Mouse (Mus musculus) heart, embryonic 14.5 days (tissue): ENCODE results near the gene Dhcr24. TPM values are rescaled to one million over a fixed set of nuclear protein-coding genes. Genes with fewer than 3 reads are reported as not detected.

ENCODE experiments used
- ATAC-seq: fragments of 200-750 bp; cut with Nextera tagmentation; 2 replicates; pipeline ENCODE4 v1.8.0; 2017; ENCODE audit warnings: low read depth, moderate TSS enrichment; ENCODE audit not compliant: insufficient number of reproducible peaks, insufficient read depth, low FRiP score
- H3K27ac ChIP-seq, 2 experiments: fragments of 200-500 bp in 1 of 2; fragments of 300-500 bp in 1 of 2; sonication (generic) in 1 of 2; replicated peaks in 1 of 2; 2 replicates each; pipeline ENCODE4 v1.5.1; 2012 to 2014; ENCODE audit warnings: low read depth in 2 of 2, low read length in 2 of 2, control low read depth in 1 of 2, mild to moderate bottlenecking in 1 of 2, mixed read lengths in 1 of 2; ENCODE audit not compliant: control insufficient read depth in 1 of 2, insufficient read depth in 1 of 2
- H3K27me3 ChIP-seq: fragments of 300-500 bp; sonication (generic); 2 replicates; pipeline ENCODE4 v1.6.1; 2014; ENCODE audit warnings: mild to moderate bottlenecking, low read length, control low read depth; ENCODE audit not compliant: control insufficient read depth, insufficient read depth
- H3K36me3 ChIP-seq: fragments of 300-500 bp; sonication (generic); 2 replicates; pipeline ENCODE4 v1.6.1; 2014; ENCODE audit warnings: mild to moderate bottlenecking, control low read depth, low read length, mixed read lengths; ENCODE audit not compliant: control insufficient read depth, insufficient read depth
- H3K4me1 ChIP-seq, 2 experiments: fragments of 200-500 bp in 1 of 2; fragments of 300-500 bp in 1 of 2; sonication (generic) in 1 of 2; 2 replicates each; pipeline ENCODE4 v1.6.1; 2012 to 2014; ENCODE audit warnings: low read length in 2 of 2, control low read depth in 1 of 2, mixed read lengths in 1 of 2; ENCODE audit not compliant: control insufficient read depth in 2 of 2, insufficient read depth in 2 of 2
- H3K4me2 ChIP-seq: fragments of 300-500 bp; sonication (generic); 2 replicates; pipeline ENCODE4 v1.6.1; 2014; ENCODE audit warnings: mild to moderate bottlenecking, low read length
- H3K4me3 ChIP-seq, 2 experiments: fragments of 200-500 bp in 1 of 2; fragments of 300-500 bp in 1 of 2; sonication (generic) in 1 of 2; 2 replicates each; pipeline ENCODE4 v1.5.1; 2012 to 2014; ENCODE audit warnings: low read length in 2 of 2, mild to moderate bottlenecking in 2 of 2, control low read depth in 1 of 2, low read depth in 1 of 2, moderate library complexity in 1 of 2; ENCODE audit not compliant: control insufficient read depth in 1 of 2, insufficient read depth in 1 of 2
- H3K9ac ChIP-seq: fragments of 300-500 bp; sonication (generic); 2 replicates; pipeline ENCODE4 v1.6.1; 2014; ENCODE audit warnings: mild to moderate bottlenecking, low read length
- H3K9me3 ChIP-seq: fragments of 300-500 bp; sonication (generic); 2 replicates; pipeline ENCODE4 v1.6.1; 2016; ENCODE audit warnings: low read length, control low read depth; ENCODE audit not compliant: control insufficient read depth
- WGBS: fragments of 180-500 bp; shearing (Covaris S2); extraction: QIAGEN DNeasy Blood & Tissue Kit; methylation state at CpG from one replicate; pipeline ENCODE4 v1.1.7; 2014; 5-methylcytosine and 5-hydroxymethylcytosine counted together
- polyA plus RNA-seq: library from polyadenylated mRNA; unstranded; fragments of >200 nt; fragmentation: Nextera tagmentation; extraction: Ambion mirVana; gene quantifications from 2 replicates; pipeline ENCODE4 v1.2.1, GENCODE M21; 2014

The Dhcr24 gene
- polyA plus RNA-seq, 1 experiment from 2014 or later = 10.4 TPM

DNA sequence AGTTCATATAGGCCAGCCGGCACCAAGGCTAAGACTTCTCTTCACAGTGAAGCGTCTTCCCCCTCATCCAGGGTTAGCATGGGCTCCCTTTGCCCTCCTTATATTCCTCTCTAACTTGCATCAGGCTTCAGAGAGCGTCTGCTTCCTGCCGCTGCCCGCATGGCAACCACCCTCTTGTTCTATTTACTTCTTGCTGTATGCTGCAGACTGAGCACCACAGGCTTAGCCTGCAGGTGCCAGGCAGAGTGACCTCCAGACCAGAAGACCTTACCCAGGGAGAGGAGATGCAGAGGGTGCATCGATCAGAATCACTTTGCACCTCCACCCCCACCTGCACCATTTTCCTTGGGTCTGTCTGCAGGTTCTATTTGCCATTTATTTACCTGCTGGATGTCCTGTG, 1.2 kb downstream of the Dhcr24 start:
- Histone ChIP-seq H3K4me1 (peaks cover 8 to 25% of the 10 kb centered on the region in 2 experiments; a peak in 3 of 4 replicates), H3K9ac (peak overlapping the region; percentile 81), H3K4me2 (peak overlapping the region; percentile 96), H3K27ac (no peak overlapping the region), H3K36me3 (peaks cover 28% of the 10 kb centered on the region), H3K27me3 (no peaks in the 10 kb centered on the region), H3K4me3 (peak overlapping the region; percentile 61 to 82), H3K9me3 (no peaks in the 10 kb centered on the region)
- no peak for ATAC-seq
- 14% methylated on average over 6 of the region's 6 CpGs for WGBS

DNA sequence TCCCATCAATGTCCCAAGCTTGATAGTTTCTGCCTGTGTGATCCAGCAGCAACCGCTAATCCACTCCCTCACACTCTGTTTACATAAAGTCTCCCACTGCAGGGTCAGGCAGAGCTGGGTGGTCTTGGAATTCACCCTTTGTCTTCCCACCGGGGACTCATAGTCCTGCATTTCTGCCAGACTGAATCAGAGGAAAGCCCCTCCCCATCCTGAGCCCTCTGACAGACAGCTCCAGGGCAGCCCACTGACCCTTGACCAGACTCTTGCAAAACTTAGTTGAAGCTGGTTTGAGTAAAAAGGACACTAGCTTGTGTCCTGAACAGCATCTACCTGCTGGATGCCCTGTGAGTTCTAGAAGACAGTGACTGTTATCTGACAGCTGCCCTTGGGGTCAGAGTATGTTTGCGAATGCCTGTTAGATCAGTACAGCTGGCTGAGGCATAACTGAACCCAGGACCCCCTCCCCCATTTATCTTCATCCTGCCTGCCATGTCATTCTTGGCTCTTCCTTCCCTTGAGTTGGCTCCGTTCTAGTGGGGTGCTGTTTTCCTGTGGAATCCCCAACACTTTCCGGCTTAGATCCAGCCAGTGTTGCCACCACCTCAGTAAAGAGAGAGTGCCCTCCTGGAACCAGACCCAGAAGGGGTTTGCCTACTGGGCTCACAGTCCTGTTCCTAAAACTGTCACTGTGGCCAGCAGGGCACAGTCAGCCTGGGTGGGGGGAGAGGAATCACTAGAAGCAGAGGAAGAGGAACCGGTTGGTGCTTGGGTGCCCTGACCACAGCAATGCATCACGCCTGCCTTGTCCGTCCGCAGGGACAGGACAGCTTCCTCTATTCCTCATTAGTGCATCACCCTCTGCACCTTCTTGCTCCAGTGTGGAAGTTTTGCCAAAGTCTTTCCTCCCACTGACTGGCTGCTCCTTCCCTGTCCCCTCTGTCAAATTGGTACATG, 2.3 kb downstream of the Dhcr24 start:
- Histone ChIP-seq H3K27me3 (no peaks in the 10 kb centered on the region), H3K4me2 (peak overlapping the region; percentile 96), H3K4me1 (peaks cover 8 to 25% of the 10 kb centered on the region in 2 experiments; a peak in 3 of 4 replicates), H3K9ac (no peak overlapping the region), H3K9me3 (no peaks in the 10 kb centered on the region), H3K4me3 (peak overlapping the region in 1 of 2 experiments; percentile 82; a peak in 1 of 4 replicates), H3K36me3 (peaks cover 39% of the 10 kb centered on the region), H3K27ac (no peak overlapping the region)
- ATAC-seq = no peak
- 64% methylated on average over 9 of the region's 9 CpGs for WGBS

DNA sequence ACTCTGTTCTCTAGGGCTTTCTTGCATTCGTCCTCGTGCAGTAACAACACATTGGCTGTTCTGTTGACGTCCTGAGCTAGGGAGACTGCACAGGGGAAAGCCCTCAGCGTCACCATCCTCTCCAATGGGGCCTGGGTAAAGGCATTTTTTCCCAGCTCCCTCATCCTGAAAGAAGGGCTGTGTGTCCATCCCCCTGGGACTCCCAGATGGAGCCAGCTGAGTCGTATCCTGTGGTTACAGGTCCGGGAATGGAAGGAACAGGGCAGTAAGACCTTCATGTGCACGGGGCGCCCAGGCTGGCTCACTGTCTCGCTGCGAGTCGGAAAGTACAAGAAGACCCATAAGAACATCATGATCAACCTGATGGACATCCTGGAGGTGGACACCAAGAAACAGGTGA, 3.3 kb downstream of the Dhcr24 start:
- WGBS = 87% methylated on average over 11 of the region's 11 CpGs
- Histone ChIP-seq H3K27ac (no peak overlapping the region), H3K27me3 (no peaks in the 10 kb centered on the region), H3K36me3 (peaks cover 41% of the 10 kb centered on the region), H3K9ac (no peak overlapping the region), H3K4me2 (no peak overlapping the region), H3K4me3 (no peak overlapping the region), H3K4me1 (peaks cover 8 to 25% of the 10 kb centered on the region in 2 experiments; a peak in 3 of 4 replicates), H3K9me3 (no peaks in the 10 kb centered on the region)
- ATAC-seq = no peak

GRCm38 (mm10) chr4:106569680-106570079, 8.8 kb downstream of the Dhcr24 start:
- no peak for ATAC-seq
- H3K36me3 ChIP-seq = peaks cover 71% of the 10 kb centered on the region
- H3K27ac ChIP-seq = no peak overlapping the region
- no peaks in the 10 kb centered on the region for H3K9me3 ChIP-seq
- no peak overlapping the region for H3K4me2 ChIP-seq
- no peak overlapping the region for H3K9ac ChIP-seq
- WGBS = 94% methylated on average over 4 of the region's 4 CpGs
- no peak overlapping the region for H3K4me3 ChIP-seq
- H3K4me1 ChIP-seq = no peaks in the 10 kb centered on the region
- H3K27me3 ChIP-seq = no peaks in the 10 kb centered on the region

DNA sequence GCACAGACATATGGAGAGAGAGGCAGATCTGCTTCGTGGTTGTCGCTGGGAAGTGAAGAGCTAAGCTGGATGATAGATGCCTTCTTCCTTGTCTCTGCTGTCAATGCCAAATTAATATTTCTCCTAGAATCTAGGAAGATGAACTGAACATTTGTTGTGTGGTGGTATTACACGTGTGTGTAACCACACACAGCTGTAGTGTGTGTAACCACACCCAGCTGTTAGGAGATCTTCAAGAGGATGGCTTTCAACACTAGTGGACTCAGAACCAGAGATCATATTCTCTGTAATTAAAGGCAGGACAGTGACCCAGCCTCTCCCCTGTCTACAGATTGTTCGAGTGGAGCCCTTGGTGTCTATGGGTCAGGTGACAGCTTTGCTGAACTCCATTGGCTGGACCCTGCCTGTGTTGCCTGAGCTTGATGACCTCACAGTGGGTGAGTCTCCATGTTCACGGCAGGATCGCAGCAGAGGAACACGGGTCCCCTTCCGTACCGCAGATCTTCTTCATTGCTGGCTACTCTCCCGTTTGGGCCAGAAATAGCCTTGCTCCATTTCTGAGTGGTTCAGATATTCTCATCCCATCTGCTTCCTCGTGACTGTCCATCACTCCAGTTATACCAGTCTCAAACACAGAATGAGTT, 10.4 kb downstream of the Dhcr24 start:
- peaks cover 5% of the 10 kb centered on the region in 2 experiments; a peak in 3 of 4 replicates for H3K4me1 ChIP-seq
- H3K9ac ChIP-seq = no peak overlapping the region
- no peak overlapping the region for H3K27ac ChIP-seq
- H3K4me3 ChIP-seq = no peak overlapping the region
- no peaks in the 10 kb centered on the region for H3K27me3 ChIP-seq
- no peak overlapping the region for H3K4me2 ChIP-seq
- ATAC-seq = no peak; the same call in 1 of the 2 replicates
- no peaks in the 10 kb centered on the region for H3K9me3 ChIP-seq
- H3K36me3 ChIP-seq = peaks cover 61% of the 10 kb centered on the region
- 77% methylated on average over 11 of the region's 11 CpGs for WGBS

GRCm38 (mm10) chr4:106575022-106575421, 14.2 kb downstream of the Dhcr24 start:
- no peak overlapping the region for H3K27ac ChIP-seq
- H3K36me3 ChIP-seq = peaks cover 66% of the 10 kb centered on the region
- no peaks in the 10 kb centered on the region for H3K9me3 ChIP-seq
- peaks cover 5 to 6% of the 10 kb centered on the region in 2 experiments; a peak in 3 of 4 replicates for H3K4me1 ChIP-seq
- no peak overlapping the region for H3K9ac ChIP-seq
- 69% methylated on average over 8 of the region's 8 CpGs for WGBS
- no peak overlapping the region for H3K4me3 ChIP-seq
- H3K4me2 ChIP-seq = no peak overlapping the region
- ATAC-seq = no peak
- H3K27me3 ChIP-seq = no peaks in the 10 kb centered on the region

- no peak for ATAC-seq
- no peak overlapping the region for H3K27ac ChIP-seq
- H3K9ac ChIP-seq = no peak overlapping the region
- peaks cover 22 to 31% of the 10 kb centered on the region in 2 experiments for H3K4me1 ChIP-seq
- WGBS = 75% methylated on average over 7 of the region's 7 CpGs
- H3K4me2 ChIP-seq = no peak overlapping the region
- H3K4me3 ChIP-seq = no peak overlapping the region
- no peaks in the 10 kb centered on the region for H3K9me3 ChIP-seq
- H3K36me3 ChIP-seq = peaks cover 54% of the 10 kb centered on the region
- H3K27me3 ChIP-seq = no peaks in the 10 kb centered on the region
Observed at GRCm38 (mm10) chr4:106577511-106577910, 16.7 kb downstream of the Dhcr24 start.
